Mouse (Mus musculus) cortical plate, adult 2 months (tissue): ENCODE measurements around the gene Setd1b. TPM values are rescaled to one million over a fixed set of nuclear protein-coding genes. Genes with fewer than 3 reads are reported as not detected.
"Not testable (repeated sequence)": the region's sequence is repeated elsewhere in the genome, so short reads cannot be mapped to it uniquely, and the experiment has no call there.

Experiments used
- H3K27ac ChIP-seq: fragments of 200-500 bp; 2 replicates; pipeline ENCODE4 v1.5.1; 2012; ENCODE audit warnings: low read length, control low read depth, inconsistent platforms; ENCODE audit not compliant: insufficient read depth
- H3K4me1 ChIP-seq: fragments of 200-500 bp; 2 replicates; pipeline ENCODE4 v1.6.1; 2011; ENCODE audit warnings: low read length; ENCODE audit not compliant: control insufficient read depth, insufficient read depth
- H3K4me3 ChIP-seq: fragments of 200-500 bp; 2 replicates; pipeline ENCODE4 v1.5.1; 2011; ENCODE audit warnings: mild to moderate bottlenecking, low read length, control low read depth; ENCODE audit not compliant: insufficient read depth
- CTCF ChIP-seq: fragments of 200-500 bp; IDR thresholded peaks from 2 replicates; pipeline ENCODE4 v1.5.1; 2011; ENCODE audit warnings: mild to moderate bottlenecking, control low read depth, low read length; ENCODE audit not compliant: insufficient read depth; ENCODE audit errors: extremely low read depth
- POLR2A ChIP-seq: fragments of 200-500 bp; IDR thresholded peaks from 2 replicates; pipeline ENCODE4 v1.6.1; 2011; ENCODE audit warnings: mild to moderate bottlenecking, low read length, control low read depth; ENCODE audit not compliant: insufficient read depth; ENCODE audit errors: extremely low read depth
- polyA plus RNA-seq: library from polyadenylated mRNA; depleted of rRNA; stranded (reverse); fragments of >200 nt; gene quantifications from 2 replicates; pipeline ENCODE4 v1.2.3, GENCODE M21; 2012; rRNA removed

The Setd1b gene
- polyA plus RNA-seq, 1 experiment: 9.2 TPM

DNA sequence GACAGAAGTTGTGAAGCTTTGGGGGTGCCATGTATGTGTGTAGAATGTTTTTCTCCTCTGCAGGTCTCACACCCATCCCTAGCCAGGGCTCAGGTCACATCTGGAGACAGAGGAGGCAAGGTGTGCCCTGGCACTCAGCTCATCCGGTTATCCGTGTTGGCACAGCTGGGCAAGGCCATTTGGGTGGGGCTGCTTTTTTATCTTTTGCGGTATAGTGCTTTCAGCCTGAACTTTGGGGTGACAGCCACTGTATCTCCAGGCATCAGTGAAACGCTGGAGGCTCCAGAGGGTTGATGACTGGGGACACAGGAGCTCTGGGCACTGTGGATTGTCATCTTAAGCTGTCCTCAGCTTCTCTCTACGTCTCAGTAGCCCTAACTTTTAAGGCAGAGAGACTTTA lies 51.4 kb downstream of the Setd1b start:
- Histone ChIP-seq H3K4me3 (no peak overlapping the region), H3K4me1 (no peaks in the 10 kb centered on the region), H3K27ac (no peak overlapping the region)
- TF ChIP-seq POLR2A: no peak
- TF ChIP-seq CTCF: no peak

DNA sequence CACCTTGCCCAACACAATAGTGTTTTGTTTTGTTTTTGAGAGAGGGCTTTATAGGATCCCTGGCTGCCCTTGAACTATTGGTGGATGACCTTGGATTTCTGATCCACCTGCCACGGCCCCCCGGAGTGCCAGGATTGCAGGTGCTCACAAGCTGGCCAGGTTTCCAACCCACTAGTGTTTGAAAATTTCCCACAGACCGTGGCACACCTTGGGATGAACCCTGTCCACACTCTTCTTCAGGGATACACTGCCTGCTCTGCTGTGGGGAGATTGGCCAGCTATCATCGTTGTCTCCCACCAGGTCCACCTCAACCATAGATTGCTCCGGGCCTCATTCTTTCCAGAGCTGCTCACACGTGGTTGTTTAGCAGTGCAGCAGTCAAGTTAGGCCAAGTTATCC lies 52.9 kb downstream of the Setd1b start:
- no peaks in the 10 kb centered on the region for H3K4me1 ChIP-seq
- no peak overlapping the region for H3K4me3 ChIP-seq
- TF ChIP-seq CTCF: no peak
- no peak for TF ChIP-seq POLR2A
- no peak overlapping the region for H3K27ac ChIP-seq

DNA sequence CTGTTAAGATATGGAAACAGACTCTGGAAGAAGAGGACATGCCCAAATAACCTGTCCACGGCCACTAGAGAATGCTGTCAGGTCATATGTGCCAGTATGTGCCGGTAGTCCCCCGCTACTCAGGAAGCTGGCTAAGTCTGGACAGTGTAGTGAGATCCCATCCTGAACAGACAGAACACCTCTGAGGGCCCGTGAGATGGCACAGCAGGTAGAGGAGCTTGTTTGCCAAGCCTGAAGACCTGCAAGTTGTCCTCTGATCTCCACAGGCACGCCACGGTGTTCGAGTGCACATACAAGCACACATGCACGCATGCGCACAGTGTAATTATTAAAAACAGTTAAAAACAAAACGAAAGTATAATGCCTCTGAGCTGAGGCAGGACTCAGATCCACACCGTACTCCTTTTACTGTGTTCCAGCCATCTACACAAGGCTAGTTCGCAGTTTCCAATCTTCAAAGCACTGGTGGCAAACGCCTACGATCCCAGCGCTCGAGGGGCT lies 53.6 kb downstream of the Setd1b start:
- no peak for TF ChIP-seq CTCF
- no peak for TF ChIP-seq POLR2A
- H3K4me3 ChIP-seq: no peak overlapping the region

DNA sequence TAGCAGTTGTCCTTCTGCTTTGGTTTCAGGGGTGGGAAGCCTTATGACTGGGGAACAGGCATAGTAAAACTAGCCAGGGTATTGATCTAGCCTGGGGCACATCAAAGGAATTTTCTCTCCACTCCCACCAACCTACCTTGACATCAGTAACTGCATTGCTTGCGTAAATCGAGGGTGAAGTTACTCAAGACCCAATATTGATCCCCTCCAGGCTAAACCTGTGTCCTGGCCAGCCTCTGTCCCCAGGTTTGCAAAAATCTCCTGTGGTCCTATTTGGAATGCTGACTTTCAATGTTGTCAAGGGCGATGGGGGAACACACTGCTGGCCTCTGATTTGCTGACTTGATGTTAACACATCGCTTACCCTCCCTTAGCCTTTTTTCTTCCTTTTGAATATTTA lies 54.8 kb downstream of the Setd1b start:
- TF ChIP-seq POLR2A: no peak
- TF ChIP-seq CTCF: no peak
- Histone ChIP-seq H3K4me1 (no peaks in the 10 kb centered on the region), H3K27ac (no peak overlapping the region), H3K4me3 (no peak overlapping the region)

More for the DNA sequence above, 53.6 kb downstream of the Setd1b start:
- H3K27ac ChIP-seq: no peak overlapping the region
- H3K4me1 ChIP-seq: no peaks in the 10 kb centered on the region

DNA sequence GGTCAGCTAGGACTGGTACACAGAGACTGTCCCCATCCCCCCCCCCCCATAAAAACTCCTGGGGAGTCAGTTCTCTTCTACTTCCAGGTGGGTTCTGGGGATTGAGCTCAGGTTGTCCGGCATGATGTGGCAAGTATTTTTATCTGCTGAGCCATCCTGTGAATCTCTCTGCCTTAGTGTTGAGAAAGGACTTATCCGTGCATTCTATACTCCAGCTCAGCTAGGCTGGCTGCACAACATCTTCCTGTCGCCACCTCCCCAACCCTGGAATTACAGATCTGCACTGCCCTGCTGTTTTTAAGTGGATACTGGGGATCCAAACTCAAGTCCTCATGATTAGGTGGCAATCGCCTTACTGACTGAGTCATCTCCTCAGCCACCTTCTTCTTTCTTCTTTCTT lies 56.5 kb downstream of the Setd1b start:
- H3K4me1 ChIP-seq: no peaks in the 10 kb centered on the region
- no peak for TF ChIP-seq POLR2A
- no peak overlapping the region for H3K4me3 ChIP-seq

DNA sequence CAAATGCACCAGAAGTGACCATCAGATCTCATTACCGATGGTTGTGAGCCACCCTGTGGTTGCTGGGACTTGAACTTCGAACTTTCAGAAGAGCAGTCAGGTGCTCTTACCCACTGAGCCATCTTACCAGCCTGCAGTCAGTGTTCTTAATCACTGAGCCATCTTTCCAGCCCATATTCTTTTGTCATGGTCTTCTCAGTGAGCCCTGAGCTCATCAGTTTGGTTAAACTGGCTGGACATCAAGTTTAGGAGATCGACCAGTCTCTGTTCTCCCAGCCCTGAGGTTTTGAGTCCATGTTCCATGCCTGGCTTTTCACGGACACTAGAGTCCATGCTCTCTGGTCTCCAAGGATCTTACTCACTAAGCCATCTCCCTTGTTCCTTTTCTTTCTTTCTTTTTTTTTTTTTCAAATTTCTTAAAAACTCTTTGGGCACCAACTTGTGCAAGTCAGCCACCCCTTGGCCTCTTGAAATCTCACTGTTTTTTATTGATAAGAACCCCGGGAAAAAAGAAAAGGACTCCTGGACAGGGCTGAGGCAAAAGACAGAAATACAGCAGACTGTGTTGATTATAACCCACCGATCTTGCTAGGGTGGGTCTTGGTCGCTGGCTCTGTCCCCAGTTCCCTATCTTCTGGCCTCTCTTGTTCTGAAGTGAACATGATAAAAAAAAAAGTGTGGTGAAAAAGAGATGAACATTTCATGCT lies 59.0 kb downstream of the Setd1b start:
- not testable (repeated sequence) for H3K27ac ChIP-seq, H3K4me1 ChIP-seq, H3K4me3 ChIP-seq

More for the DNA sequence above, 56.5 kb downstream of the Setd1b start:
- H3K27ac ChIP-seq: no peak overlapping the region

DNA sequence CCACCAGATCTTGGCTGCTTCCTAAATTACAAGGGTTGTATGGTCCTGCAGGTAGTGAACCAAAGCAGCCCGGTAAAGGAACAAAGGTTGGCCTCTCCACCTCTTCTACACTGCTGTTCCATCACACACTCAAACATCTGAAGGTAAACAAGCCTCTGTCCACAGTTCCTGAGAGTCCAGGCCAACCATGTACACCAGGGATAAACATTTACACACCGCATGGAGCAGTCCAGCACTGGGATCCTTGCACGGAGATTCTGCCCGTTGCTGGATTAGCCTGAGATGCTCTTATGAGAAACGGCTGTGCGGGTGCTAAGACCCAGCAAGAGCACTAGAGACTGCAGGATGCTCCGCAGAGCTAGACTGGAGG lies 59.5 kb downstream of the Setd1b start:
- no peaks in the 10 kb centered on the region for H3K4me1 ChIP-seq
- no peak for TF ChIP-seq POLR2A
- TF ChIP-seq CTCF: no peak
- no peak overlapping the region for H3K27ac ChIP-seq
- no peak overlapping the region for H3K4me3 ChIP-seq

DNA sequence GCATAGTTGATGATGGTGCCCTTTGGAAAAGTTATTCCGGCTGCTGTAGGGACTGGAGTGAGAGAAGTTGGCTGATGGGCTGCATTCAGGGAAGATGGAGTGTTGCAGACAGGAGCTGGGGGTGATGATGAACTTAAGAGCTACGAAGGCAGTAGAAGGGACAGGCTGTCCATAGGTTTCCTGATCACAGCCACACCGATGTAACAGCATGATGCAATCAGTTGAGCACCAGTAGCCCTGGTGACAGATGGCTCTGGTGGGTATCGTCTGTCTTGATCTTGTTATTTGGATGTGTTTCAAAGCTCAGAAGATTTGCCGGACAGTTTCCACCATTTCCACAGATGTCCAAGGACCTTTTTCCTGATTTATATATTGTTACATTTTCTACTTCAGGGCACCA lies 60.0 kb downstream of the Setd1b start:
- H3K4me1 ChIP-seq: no peaks in the 10 kb centered on the region
- H3K27ac ChIP-seq: no peak overlapping the region
- TF ChIP-seq CTCF (no peak), POLR2A (no peak)
- H3K4me3 ChIP-seq: no peak overlapping the region

DNA sequence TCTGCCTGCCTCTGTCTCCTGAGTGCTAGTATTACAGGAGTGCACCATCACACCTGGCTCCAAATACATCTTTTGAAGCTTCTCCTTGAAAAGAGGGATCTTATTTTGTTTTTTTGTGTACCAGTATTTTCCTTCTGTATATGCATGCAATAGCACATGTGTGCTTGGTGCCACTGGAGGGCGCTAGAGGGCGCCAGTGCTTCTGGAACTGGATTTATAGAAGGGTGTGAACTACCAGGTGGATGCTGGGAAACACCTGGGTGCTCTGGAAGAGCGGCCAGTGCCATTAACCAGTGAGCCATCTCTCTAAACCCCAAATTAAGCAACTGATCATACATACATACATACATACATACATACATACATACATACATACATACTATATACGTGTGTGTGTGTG lies 60.8 kb downstream of the Setd1b start:
- H3K4me3 ChIP-seq, H3K27ac ChIP-seq, H3K4me1 ChIP-seq: not testable (repeated sequence)

DNA sequence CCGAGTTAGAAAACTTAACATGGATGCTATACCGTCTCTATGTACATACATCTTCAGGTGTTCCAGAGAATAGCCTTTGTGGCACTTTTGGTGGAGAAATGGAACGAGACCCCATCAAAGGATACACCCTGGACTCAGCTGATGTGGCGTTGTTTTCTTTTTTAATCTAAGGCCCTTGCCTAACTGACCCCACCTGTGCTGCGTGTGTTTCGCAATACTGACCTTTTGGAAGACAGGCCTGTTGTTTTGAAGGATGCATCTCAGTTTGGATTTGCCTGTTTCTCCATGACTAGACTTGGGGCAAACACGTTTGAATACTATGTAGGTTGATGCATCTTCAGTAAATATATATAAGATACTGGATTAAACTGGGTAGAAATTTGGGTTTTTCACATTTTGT lies 61.6 kb downstream of the Setd1b start:
- H3K4me1 ChIP-seq, H3K27ac ChIP-seq, H3K4me3 ChIP-seq: not testable (repeated sequence)

Other genes starting within 250 kb of the Setd1b start
- gene Kdm2b, start 152.4 kb upstream of the Setd1b start, polyA plus RNA-seq: 16.6 and 18.7 TPM in 2 replicates
- 13.2 and 14.3 TPM in 2 replicates for gene Orai1, start 127.1 kb upstream of the Setd1b start, polyA plus RNA-seq
- 0.11 and 0.27 TPM in 2 replicates for gene Morn3, start 95.2 kb upstream of the Setd1b start, polyA plus RNA-seq
- 10.7 and 11.3 TPM in 2 replicates for gene Tmem120b, start 73.8 kb upstream of the Setd1b start, polyA plus RNA-seq
- 47.4 and 48.1 TPM in 2 replicates for gene Rhof, start 9.5 kb upstream of the Setd1b start, polyA plus RNA-seq
- gene Psmd9, start 27.2 kb downstream of the Setd1b start, polyA plus RNA-seq: 27.1 and 27.9 TPM in 2 replicates
- gene Hpd, start 40.5 kb downstream of the Setd1b start, polyA plus RNA-seq: not detected in 2 replicates
- gene Wdr66, start 109.9 kb downstream of the Setd1b start, polyA plus RNA-seq: 5.2 and 6.7 TPM in 2 replicates
- 33.5 and 34.5 TPM in 2 replicates for gene Bcl7a, start 201.6 kb downstream of the Setd1b start, polyA plus RNA-seq